Mouse (Mus musculus): ENCODE measurements around the gene Rab5if.
A peak's percentile ranks its signal among the peaks of the same experiment; 100 is the strongest.
"Not testable (repeated sequence)": the region's sequence is repeated elsewhere in the genome, so short reads cannot be mapped to it uniquely, and the experiment has no call there.

Rab5if gene

DNA sequence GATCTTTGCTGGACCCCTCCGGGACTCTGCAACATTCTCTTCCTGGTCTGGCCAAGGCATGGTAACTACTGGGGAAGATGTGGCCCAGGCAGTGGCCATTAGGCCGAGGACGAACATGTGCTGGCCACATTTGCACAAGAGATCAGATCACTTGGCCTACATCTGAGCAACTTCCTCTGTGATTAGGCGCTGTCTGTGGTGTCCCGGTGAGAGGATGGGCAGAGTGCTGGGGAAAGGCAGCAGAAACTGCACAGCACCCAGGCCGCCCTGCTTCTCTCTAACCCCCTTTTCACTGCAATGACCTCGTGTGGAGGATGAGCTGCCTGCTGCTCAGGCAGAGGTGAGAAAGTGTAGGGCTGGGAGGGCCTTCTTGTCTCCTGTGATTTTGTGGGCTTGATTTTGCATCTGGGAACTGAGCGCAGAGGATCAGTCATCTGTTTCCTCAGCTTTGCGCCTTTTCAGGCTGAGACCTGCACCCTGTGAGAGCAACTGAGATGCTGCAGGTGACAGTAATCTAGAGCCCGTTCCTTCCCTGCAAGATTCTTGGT, 23.2 kb downstream of the Rab5if start:
- DNase-seq (ENCODE audit: extremely low read depth, insufficient read length, low spot score), result no peak

DNA sequence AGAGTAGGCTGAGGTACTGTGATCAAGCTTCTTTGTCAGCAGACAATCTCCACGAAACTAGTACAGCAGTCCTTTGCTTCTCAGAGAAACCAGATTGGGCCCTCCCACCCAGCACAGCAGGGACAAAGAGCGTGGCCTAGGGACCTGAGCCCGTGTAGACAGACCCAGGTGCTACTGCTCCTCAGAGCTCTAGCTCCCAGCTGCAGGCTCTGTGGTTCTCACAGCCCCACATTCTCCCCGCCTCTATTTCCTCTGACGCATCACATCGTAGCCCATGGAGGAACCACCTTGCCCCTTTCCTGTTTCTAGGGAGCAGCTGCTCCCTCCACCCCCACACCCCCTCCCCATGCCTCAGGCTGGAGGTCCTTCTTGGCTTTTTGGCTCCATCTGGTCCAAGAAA, 24.1 kb downstream of the Rab5if start, which contains the start of gene Sla2:
Sla2 (minus strand) TSS at position 176 of the 400 bp plus-strand sequence.
- DNase-seq (ENCODE audit: extremely low read depth, insufficient read length, low spot score), result no peak

DNA sequence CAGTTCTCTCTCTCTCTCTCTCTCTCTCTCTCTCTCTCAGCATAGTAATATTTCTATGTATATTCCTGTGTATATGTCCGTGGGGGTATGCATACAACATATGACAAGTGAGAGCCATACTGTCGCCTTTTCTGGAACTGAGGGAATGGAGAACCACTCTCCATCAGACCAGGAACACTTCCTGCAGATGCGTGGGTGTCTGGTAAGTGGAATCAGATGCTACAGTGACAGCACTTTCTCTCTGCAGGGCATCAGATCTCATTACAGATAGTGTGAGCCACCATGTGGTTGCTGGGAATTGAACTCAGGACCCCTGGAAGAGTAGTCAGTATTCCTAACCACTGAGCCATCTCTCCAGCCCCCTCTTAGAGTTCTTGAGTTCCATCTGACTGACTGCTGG, 25.6 kb downstream of the Rab5if start:
- no peak for DNase-seq (ENCODE audit: extremely low read depth, insufficient read length, low spot score)

DNA sequence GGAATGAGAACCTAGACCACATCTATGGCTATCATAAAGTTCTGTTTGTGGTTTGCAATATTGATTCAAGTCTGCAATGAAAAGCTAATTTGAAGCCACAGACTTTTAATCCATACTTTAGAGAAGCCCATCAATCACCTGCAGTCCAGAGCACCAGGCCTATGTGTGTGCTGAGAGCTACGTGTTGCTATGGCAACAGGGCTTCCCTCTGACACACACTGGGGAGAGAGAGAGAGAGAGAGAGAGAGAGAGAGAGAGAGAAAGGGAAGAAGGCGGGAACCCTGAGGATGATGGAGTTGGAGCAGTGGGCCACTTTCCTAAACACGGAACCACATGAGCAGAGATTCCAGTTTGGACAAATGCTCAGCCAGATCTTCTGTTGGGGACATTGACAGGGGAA, 29.3 kb downstream of the Rab5if start:
- DNase-seq (ENCODE audit: extremely low read depth, insufficient read length, low spot score), result no peak

DNA sequence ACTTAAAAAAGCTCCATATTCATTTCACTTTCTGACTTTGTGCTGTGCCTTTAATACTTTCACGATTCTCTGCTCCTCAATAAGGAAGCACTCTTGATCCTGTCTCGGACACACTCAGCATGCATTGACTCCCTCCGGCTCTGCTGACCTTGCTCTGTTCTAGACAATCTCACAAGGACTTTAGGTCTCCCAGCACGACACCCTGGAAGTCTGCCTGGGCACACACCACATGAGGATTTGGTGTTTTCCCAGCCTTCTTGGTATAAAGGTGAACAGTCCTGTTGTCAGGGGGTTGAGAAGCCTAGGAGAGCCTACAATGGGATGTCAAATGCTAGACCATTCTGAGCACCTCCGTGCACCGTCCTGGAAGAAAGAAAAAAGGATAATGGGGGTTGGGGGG, 29.9 kb downstream of the Rab5if start:
- DNase-seq (ENCODE audit: extremely low read depth, insufficient read length, low spot score), result no peak

DNA sequence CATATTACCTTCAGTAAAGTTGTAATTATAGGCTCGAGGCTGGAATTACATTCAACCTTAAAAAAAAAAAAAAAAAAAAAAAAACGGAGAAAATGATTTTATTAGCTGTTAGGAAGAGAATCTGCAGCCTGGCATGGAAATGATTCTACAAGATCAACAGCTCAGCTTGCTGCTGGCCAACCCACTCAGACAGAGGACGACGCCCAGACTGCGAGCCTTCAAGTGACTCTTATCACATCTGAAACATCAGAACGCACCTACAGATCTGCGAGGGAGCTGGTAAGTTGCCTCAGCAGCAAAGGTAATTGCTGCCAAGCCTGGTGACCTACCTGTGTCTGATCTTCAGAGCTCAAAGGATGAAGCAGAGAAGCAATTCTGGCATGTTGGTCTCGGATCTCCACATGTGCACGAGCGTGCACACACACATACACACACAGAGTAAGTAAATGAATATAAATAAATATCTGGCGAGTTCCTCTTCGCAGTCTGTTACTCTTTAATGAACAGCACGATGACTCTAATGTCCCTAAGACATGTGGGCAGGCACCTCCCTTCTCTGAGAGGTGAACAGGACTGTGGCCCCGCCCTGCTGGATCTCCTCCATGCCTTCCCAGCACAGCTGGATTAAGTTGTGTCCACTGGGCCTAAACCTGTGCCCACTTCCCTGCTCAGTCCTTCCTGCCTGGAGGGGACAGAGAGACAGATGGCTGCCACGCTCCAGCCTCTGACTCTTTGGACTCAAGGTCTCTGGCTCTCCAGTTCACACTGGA, 31.8 kb downstream of the Rab5if start:
- no peak for DNase-seq (ENCODE audit: extremely low read depth, insufficient read length, low spot score)

DNA sequence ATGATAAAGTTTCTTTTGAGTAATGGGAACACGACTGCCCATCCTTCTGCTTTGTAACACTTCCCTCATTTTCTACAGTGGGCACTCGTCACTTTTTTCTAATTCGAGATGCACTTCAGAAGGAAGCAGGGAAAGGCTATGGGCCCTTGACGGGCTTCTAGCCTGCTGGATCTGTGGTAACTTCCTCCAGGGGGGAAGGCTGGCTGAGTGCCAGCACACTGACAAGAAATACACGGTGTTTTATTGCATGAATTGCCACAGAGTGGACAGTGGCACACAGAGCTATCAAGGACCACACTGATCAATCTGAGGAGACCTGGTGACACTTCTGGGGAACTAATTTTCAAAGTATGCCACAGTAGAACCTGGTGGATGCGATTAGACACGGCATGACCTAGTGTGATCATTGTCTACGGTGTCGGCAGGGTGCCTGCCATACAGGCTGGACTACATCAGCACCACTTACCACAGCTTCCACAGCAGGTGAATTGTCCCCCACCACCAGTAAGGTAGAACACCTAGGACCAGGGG, 33.5 kb downstream of the Rab5if start:
- DNase-seq (ENCODE audit: extremely low read depth, insufficient read length, low spot score), result no peak

DNA sequence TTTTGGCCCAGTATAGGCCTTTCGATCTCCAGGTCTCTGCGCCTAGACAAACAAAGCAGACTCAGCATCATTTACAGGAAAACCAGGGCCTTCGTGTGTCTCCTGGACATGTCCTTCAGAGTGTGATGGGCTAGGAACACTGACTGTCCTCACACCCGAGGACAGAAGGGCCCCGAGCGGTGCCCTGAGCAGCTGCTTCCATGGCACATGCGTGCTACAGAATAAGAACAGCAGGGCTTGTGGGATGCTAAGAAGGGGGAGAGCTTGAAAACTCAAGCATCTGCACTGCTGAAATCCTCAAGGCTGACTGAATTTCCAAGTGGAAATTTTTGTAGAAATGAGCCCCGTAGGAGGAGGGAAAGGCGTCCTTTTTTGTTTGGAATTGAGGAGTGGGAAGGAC, 34.1 kb downstream of the Rab5if start:
- no peak for DNase-seq (ENCODE audit: extremely low read depth, insufficient read length, low spot score)

DNA sequence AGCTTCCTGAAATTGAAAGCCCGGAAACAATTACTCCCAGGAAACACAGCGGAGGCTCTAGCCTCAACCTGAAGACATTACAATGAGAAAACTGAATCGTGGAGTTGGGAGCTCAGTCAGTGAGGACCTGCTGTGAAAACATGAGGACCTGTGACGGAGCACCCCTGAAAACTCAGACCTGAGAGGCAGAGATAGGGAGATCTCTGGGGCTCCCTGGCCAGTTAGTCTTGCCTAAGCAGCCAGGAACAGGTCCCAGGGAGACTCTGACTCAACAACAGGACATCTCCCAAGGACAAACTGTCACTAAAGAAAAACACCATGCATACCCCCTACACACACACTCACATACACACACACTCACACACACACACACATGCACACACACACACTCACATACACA, 35.4 kb downstream of the Rab5if start:
- no peak for DNase-seq (ENCODE audit: extremely low read depth, insufficient read length, low spot score)

DNA sequence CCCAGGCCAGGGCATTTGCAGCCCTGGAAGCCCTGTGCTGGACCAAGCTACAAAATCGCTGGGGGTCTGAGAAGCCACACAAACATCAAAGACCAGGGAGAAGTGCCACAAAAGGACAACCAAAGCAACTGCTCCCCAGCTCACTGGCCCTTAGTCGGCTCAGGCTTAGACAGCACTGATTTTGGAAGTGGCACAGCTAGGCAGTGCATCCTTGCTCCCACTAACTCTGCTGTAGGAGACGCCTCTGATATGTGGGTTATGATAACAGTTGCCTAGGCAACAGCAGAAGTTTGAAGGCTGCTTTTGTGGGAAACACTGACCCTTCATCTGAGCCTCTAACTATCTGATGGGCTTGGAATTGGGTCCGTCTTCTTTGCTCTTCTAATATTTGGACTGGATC, 36.3 kb downstream of the Rab5if start:
- no peak for DNase-seq (ENCODE audit: extremely low read depth, insufficient read length, low spot score)

DNA sequence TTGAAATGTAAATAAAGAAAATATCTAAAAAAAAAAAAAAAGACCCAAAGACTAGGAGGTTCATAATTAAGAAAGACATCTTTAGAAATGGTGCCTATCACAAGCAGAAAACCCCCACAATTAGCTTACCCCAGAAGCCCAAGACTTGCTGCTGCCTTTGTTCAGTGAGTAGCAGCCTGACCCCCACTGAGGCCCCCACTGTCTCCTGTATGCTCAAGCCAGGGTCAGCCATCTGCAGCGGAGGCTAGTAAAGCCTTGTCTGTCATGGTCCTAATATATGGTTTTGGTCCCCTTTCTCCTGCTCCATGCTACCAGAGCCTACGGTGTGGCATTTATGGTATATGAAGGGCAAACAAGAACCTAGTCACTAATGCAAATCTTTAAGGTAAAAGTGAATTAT, 38.4 kb downstream of the Rab5if start:
- no peak for DNase-seq (ENCODE audit: extremely low read depth, insufficient read length, low spot score)

DNA sequence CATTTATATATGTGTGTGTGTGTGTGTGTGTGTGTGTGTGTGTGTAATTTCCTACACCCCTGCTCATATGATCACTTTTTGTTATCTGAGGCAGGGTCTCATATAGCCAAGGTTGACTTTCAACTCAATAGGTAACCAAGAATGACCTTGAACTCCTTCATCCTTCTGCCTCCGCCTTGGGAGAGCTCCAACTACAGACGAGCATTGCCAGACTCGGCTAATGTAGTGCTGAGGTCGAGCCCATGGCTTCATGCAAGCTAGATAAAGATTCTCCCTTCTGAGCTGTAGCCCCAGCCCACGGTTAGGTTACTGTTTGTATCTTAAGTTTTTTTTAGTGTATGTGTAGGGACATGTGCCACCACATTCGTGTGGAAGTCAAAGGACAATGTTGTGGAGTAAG, 39.0 kb downstream of the Rab5if start:
- DNase-seq (ENCODE audit: extremely low read depth, insufficient read length, low spot score), result no peak

DNA sequence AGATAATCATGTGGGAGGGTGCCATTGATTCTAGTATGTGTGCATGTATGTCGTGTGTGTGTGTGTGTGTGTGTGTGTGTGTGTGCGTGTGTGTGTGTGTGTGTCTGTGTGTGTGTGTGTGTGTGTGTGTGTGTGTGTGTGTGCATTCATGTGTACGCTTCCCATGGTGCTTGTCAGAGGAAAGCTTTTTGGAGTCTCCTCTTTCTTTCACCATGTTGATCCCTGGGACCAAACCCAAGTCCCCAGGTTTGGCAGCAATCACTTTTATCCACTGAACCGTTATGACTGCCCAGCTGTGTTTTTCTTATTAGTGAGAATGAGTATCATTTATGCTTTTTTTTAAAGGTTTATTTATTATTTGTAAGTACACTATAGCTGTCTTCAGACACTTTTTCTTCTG, 39.5 kb downstream of the Rab5if start:
- not testable (repeated sequence) for DNase-seq (ENCODE audit: extremely low read depth, insufficient read length, low spot score)

DNA sequence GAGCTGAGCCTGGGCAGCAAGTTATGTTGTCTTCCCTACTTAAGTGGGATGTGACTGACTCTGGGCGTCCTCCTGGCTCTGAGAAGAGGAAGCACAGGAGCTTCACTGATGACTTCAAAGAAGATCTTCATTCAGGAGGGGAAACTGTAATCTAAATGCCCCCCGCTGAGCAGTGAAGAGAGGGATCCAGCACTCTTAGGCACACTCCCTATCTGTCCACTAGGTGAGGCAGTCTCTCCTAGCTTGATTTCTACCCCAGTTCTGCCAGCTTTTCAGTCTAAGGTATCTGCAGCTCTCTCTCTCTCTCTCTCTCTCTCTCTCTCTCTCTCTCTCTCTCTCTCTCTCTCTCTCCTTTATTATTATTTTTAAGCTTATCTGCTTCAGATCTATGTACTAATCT, 40.4 kb downstream of the Rab5if start:
- DNase-seq (ENCODE audit: extremely low read depth, insufficient read length, low spot score), result no peak

DNA sequence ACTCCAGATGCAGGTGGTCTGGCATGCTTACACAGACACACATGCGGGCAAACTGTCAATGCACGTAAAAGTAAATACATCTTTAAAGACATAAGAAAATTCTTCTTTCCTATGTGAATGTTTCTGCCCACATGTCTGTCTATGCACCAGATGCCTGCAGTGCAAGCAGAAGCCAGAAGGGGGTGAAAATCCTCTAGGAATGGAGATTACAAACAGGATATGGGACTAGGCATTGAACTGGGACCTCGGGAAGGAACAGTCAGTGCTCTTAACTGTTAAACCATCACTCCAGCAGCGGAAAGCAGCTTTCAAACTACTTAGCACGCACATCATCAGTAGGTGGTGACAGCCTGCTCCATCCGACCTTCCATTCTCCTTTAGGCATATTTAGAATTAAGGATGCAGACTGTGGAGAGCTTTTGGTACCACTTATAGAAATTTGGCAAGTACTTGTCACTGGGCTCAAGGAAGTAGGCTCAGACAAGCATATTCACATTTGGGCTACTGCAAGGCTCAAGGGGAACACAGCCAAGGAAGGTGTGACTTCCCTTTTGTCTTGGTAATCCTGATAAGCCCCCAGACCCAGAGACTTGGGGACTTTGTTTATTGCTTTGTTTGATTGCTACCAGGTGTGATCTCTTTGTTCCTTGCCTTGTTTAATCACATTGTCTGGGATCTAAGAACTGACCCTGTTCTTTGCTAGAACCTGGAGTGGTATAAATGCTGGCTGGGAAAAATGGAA, 42.2 kb downstream of the Rab5if start:
- peak; percentile 28 for DNase-seq (ENCODE audit: extremely low read depth, insufficient read length, low spot score)

DNA sequence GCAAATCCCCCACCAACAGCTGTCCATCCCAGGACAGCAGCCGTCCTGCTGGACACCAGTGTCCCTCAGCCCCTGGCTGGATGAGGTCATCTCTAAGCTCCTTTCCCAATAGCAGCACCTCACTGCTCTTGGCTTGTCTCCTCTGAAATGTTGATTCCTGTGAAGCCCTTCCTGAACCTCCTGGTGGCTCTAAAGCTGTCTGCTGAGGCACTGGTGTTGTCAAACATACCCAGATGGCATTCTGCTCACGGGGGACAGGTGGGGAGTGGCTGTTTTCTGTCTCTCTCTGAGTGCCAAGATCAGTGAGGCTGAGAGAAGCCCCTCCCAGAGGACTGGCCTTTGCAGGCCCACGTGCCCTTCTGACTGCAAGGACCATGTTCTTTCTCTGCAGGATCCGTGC, 43.0 kb downstream of the Rab5if start:
- DNase-seq (ENCODE audit: extremely low read depth, insufficient read length, low spot score), result not testable (repeated sequence)

DNA sequence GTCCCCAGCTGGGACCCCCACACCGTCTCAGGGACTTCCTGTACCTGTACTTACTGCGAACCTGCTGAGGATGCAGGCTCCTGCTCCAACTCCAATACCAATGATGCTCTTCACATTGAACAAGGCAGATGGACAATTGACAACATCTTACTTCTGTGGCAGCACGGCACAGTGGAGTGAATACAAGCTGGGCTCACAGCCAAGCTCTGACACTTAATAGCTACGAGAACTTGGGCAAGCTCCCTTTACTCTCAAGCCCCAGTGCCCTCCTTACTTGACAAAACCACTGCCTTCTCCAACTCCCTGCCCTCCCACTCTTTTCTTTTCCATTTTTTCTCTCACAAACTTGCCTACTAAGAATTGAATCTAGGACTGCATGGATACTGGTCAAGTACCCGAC, 50.3 kb downstream of the Rab5if start:
- DNase-seq (ENCODE audit: extremely low read depth, insufficient read length, low spot score), result no peak

DNA sequence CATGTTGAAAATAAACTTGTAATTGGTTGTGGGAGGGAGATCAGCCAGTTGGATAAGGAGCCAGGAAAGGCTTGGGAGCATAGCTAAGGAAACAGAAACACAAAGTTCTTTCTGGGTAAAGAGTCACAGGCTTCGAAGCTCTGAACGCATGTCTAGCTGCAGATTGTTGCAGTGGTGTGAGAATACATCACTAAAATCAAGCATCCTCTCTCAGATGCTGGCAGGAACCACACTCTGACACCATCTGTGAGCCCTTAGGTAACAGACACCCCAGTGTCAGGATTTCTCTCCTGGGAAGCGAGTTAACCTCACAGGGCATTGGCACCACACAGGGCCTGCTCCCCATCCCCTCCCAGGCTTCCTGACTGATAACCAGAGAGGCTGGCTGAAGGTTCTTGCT, 52.6 kb downstream of the Rab5if start:
- DNase-seq (ENCODE audit: extremely low read depth, insufficient read length, low spot score), result no peak

DNA sequence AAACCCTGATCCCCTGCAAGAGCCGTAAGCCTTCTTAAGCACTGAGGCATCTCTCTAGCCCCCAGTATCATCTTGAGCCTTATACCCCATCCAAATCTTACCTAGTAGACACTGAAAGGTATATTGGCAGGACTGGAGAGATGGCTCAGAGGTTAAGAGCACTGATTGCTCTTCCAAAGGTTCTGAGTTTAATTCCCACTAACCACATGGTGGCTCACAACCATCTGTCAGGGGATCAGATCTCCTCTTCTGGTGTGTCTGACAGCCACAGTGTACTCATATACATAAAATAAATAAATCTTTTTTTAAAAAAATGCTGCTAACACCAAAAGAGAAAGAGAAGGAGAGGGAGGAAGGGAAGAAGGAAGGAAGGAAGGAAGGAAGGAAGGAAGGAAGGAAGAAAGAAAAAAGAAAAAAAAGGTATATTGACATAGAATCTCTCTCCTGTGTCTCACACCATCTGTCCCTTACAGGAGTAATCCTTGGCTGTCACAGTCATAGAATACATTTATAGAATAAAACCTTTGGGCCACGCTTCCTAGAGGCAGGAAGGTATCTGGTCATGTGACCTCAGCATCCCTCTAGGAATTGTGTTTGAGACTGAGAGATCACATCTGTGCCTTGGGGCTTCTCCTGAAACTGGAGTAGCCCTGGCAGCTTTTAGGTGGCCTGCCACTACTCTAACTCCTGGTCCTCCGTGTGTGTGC, 53.6 kb downstream of the Rab5if start:
- no peak for DNase-seq (ENCODE audit: extremely low read depth, insufficient read length, low spot score)

DNA sequence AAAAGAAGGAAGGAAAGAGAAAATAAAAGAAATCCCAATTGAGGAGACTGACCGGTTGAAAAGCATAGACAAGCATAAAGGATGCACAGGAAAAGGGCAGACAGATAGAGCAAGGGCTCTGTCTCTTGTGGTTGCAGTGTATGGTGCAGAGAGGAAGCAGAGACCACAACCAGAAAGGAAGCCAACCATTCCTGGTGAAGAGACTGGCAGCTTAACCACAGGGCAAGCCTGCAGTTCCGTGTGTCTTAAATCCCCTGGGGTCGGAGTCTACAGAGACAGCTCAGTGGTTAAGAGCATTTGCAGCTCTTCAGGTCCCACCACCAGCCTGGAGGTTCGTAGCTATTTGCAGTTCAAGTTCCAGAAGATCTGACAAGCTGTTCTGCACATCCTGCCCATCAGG, 55.6 kb downstream of the Rab5if start:
- no peak for DNase-seq (ENCODE audit: extremely low read depth, insufficient read length, low spot score)

DNA sequence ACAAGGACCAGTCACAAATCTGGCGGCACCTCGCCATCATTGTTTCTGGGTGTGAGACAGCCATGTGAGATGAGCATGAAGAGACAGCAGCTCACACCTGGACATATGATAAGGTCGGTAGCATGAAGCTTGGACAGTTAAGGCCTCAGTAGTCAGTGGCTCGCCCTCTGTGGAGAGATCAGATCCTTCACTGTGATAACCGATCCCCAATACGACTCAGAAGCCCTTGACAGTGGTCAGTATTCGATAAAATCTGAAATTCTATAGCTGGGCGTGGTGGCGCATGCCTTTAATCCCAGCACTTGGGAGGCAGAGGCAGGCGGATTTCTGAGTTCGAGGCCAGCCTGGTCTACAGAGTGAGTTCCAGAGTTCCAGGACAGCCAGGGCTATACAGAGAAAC, 56.3 kb downstream of the Rab5if start:
- not testable (repeated sequence) for DNase-seq (ENCODE audit: extremely low read depth, insufficient read length, low spot score)
